Mouse (Mus musculus) mouse trophoblast stem cell (cell line): ENCODE results near the gene Sigirr.

ENCODE experiments used
- in situ Hi-C, 2 experiments: fragments of 300-500 bp; cut with MseI, MboI; formaldehyde crosslinking; loops; 2 replicates in 1 of 2; 3 replicates in 1 of 2; pipeline ENCODE4 v1.15.1; 2025

Gene Sigirr

GRCm38 (mm10) chr7:141097177-141097576 is 3.2 kb downstream of the Sigirr start:
- in situ Hi-C loops, result no loop called here

GRCm38 (mm10) chr7:141096649-141097056 is 3.7 kb downstream of the Sigirr start:
- in situ Hi-C loops, result no loop called here

- in situ Hi-C loops, result no loop called here
Observed at GRCm38 (mm10) chr7:141096021-141096420, 4.4 kb downstream of the Sigirr start.

GRCm38 (mm10) chr7:141094487-141095205 is 5.7 kb downstream of the Sigirr start:
- in situ Hi-C loops, result loop anchor here (5.0 kb wide), 1 partner anchor 83 kb away; no protein-coding TSS in a partner anchor

- in situ Hi-C loops, result loop anchor here (5.0 kb wide), 1 partner anchor 83 kb away; no protein-coding TSS in a partner anchor
Observed at GRCm38 (mm10) chr7:141093950-141094349, 6.4 kb downstream of the Sigirr start.

- in situ Hi-C loops, result loop anchor here (5.0 kb wide), 1 partner anchor 85 kb away; no protein-coding TSS in a partner anchor
Observed at GRCm38 (mm10) chr7:141092051-141092735, 8.2 kb downstream of the Sigirr start.

- in situ Hi-C loops, result loop anchor here (5.0 kb wide), 1 partner anchor 87 kb away; no protein-coding TSS in a partner anchor
Observed at GRCm38 (mm10) chr7:141090228-141090627, 10.1 kb downstream of the Sigirr start.

- in situ Hi-C loops, result no loop called here
Observed at GRCm38 (mm10) chr7:141088473-141088872, 11.9 kb downstream of the Sigirr start.

- in situ Hi-C loops, result no loop called here
Observed at GRCm38 (mm10) chr7:141087894-141088293, 12.5 kb downstream of the Sigirr start.

GRCm38 (mm10) chr7:141079481-141080449 is 20.6 kb downstream of the Sigirr start:
- in situ Hi-C loops, result no loop called here

GRCm38 (mm10) chr7:141078876-141079275 is 21.5 kb downstream of the Sigirr start:
- in situ Hi-C loops, result no loop called here

GRCm38 (mm10) chr7:141077841-141078240 is 22.5 kb downstream of the Sigirr start, which contains the start of gene Pkp3:
Gene Pkp3 (plus strand): TSS chr7:141078218.
- in situ Hi-C loops, result no loop called here

- in situ Hi-C loops, result no loop called here
Observed at GRCm38 (mm10) chr7:141073782-141074181, 26.6 kb downstream of the Sigirr start.

- in situ Hi-C loops, result no loop called here
Observed at GRCm38 (mm10) chr7:141072017-141072745, 28.2 kb downstream of the Sigirr start.

GRCm38 (mm10) chr7:141070058-141070862 is 30.1 kb downstream of the Sigirr start:
- in situ Hi-C loops, result no loop called here

GRCm38 (mm10) chr7:141068351-141068750 is 32.0 kb downstream of the Sigirr start:
- in situ Hi-C loops, result no loop called here

- in situ Hi-C loops, result no loop called here
Observed at GRCm38 (mm10) chr7:141064576-141064975, 35.8 kb downstream of the Sigirr start.

- in situ Hi-C loops, result no loop called here
Observed at GRCm38 (mm10) chr7:141064175-141064574, 36.2 kb downstream of the Sigirr start.

- in situ Hi-C loops, result no loop called here
Observed at GRCm38 (mm10) chr7:141063353-141063752, 37.0 kb downstream of the Sigirr start.

GRCm38 (mm10) chr7:141062525-141062924 is 37.8 kb downstream of the Sigirr start:
- in situ Hi-C loops, result no loop called here
